Mouse (Mus musculus): Measurements from ENCODE around the gene Shank2. TPM values are rescaled to one million over a fixed set of nuclear protein-coding genes. Genes with fewer than 3 reads are reported as not detected.

Gene Shank2
- total RNA-seq (2021): under 1 TPM; 0.22 to 0.49 TPM

- intact Hi-C loops (cut with DNase I): no loop called here
- DNase-seq: no peak
Observed at GRCm38 (mm10) chr7:144001628-144002027, at the start of gene Shank2. Shank2 (plus strand) TSS chr7:144001928.

GRCm38 (mm10) chr7:143952130-143952529, 49.6 kb upstream of the Shank2 start:
- intact Hi-C loops (cut with DNase I): no loop called here
- no peak for DNase-seq

GRCm38 (mm10) chr7:143956575-143957295, 45.0 kb upstream of the Shank2 start:
- DNase-seq: no peak
- intact Hi-C loops (cut with DNase I): no loop called here

- no peak for DNase-seq
Observed at GRCm38 (mm10) chr7:143958030-143958565, 43.6 kb upstream of the Shank2 start.

GRCm38 (mm10) chr7:143963813-143964212, 37.9 kb upstream of the Shank2 start:
- no peak for DNase-seq

More at GRCm38 (mm10) chr7:143958030-143958565, 43.6 kb upstream of the Shank2 start:
- intact Hi-C loops (cut with DNase I): no loop called here

GRCm38 (mm10) chr7:143966621-143967020, 35.1 kb upstream of the Shank2 start:
- no peak for DNase-seq
- intact Hi-C loops (cut with DNase I): no loop called here

More at GRCm38 (mm10) chr7:143963813-143964212, 37.9 kb upstream of the Shank2 start:
- intact Hi-C loops (cut with DNase I): no loop called here

- intact Hi-C loops (cut with DNase I): no loop called here
- DNase-seq: no peak
Observed at GRCm38 (mm10) chr7:143977491-143977830, 24.3 kb upstream of the Shank2 start.

- no peak for DNase-seq
Observed at GRCm38 (mm10) chr7:143977831-143978682, 23.7 kb upstream of the Shank2 start.

GRCm38 (mm10) chr7:143978741-143979371, 22.9 kb upstream of the Shank2 start:
- intact Hi-C loops (cut with DNase I): no loop called here
- peak; percentile 16 to 47 for DNase-seq

More at GRCm38 (mm10) chr7:143977831-143978682, 23.7 kb upstream of the Shank2 start:
- intact Hi-C loops (cut with DNase I): no loop called here

GRCm38 (mm10) chr7:143979986-143980385, 21.7 kb upstream of the Shank2 start:
- DNase-seq: no peak
- intact Hi-C loops (cut with DNase I): no loop called here

GRCm38 (mm10) chr7:143986281-143986680, 15.4 kb upstream of the Shank2 start:
- intact Hi-C loops (cut with DNase I): no loop called here
- no peak for DNase-seq

- intact Hi-C loops (cut with DNase I): no loop called here
Observed at GRCm38 (mm10) chr7:143991160-143991559, 10.6 kb upstream of the Shank2 start.

GRCm38 (mm10) chr7:143999073-143999472, 2.7 kb upstream of the Shank2 start:
- no peak for DNase-seq
- intact Hi-C loops (cut with DNase I): no loop called here

More at GRCm38 (mm10) chr7:143991160-143991559, 10.6 kb upstream of the Shank2 start:
- no peak for DNase-seq

- DNase-seq: no peak
- intact Hi-C loops (cut with DNase I): no loop called here
Observed at GRCm38 (mm10) chr7:144003471-144003870, 1.7 kb downstream of the Shank2 start.

- intact Hi-C loops (cut with DNase I): no loop called here
- no peak for DNase-seq
Observed at GRCm38 (mm10) chr7:144008079-144008478, 6.4 kb downstream of the Shank2 start.

- intact Hi-C loops (cut with DNase I): no loop called here
- DNase-seq: no peak
Observed at GRCm38 (mm10) chr7:144008985-144009384, 7.3 kb downstream of the Shank2 start.

- intact Hi-C loops (cut with DNase I): no loop called here
- no peak for DNase-seq
Observed at GRCm38 (mm10) chr7:144014485-144014884, 12.8 kb downstream of the Shank2 start.

- no peak for DNase-seq
- intact Hi-C loops (cut with DNase I): no loop called here
Observed at GRCm38 (mm10) chr7:144021801-144022200, 20.1 kb downstream of the Shank2 start.

- no peak for DNase-seq
- intact Hi-C loops (cut with DNase I): no loop called here
Observed at GRCm38 (mm10) chr7:144022682-144023081, 21.0 kb downstream of the Shank2 start.

GRCm38 (mm10) chr7:144023561-144023960, 21.8 kb downstream of the Shank2 start:
- no peak for DNase-seq
- intact Hi-C loops (cut with DNase I): no loop called here
